Mouse (Mus musculus) right cerebral cortex, postnatal 10 days (tissue): ENCODE measurements around the gene R3hdm4.
A peak's percentile ranks its signal among the peaks of the same experiment; 100 is the strongest.

Experiments
- DNase-seq, 2 experiments: peaks; one replicate each; pipeline ENCODE4 v3.0.0; 2021; ENCODE audit warnings: low spot score in 2 of 2

R3hdm4 gene

GRCm38 (mm10) chr10:79872862-79873261 is 48.1 kb downstream of the R3hdm4 start:
- DNase-seq, result peak in 1 of 2 experiments; percentile 47

DNA sequence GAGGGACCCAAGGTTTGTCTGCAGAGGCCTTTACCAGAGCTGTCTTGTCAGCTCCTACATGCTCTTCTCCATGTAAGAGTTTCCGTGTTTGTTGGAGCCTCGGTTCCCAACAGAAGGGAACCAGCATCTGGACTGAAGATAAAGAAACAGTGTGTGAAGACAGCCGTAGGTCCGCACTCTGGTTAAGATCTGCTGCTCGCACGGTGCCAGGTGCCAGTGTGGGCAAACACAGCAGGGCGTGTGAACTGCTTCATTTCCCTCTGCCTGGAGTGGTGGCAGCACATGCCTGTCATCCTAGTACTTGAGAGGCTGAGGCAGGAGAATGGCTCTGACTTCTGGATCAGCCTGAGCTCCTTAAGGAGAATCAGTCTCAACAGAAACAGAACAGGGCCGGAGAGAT is 49.2 kb downstream of the R3hdm4 start:
- DNase-seq, result peak in 1 of 2 experiments; percentile 63

DNA sequence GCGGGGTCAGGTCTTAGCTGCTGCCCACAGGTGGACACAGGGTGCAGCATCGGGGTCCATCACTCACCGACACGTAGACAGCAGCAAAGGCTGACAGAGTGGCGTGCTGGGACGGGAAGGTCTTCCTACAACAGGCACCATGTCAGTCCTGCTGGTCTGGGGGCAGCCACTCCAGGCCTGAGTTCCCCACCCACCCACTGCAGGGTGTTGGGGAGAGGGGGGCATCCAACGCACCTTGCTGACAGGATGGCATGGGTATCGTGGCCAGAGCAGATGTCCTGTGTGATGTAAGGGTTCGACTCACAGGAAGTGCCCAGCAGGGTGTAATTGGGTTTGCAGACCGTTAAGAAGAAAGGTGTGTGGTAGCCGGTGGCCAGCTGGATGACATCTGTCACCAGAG is 54.4 kb downstream of the R3hdm4 start:
- no peak for DNase-seq

DNA sequence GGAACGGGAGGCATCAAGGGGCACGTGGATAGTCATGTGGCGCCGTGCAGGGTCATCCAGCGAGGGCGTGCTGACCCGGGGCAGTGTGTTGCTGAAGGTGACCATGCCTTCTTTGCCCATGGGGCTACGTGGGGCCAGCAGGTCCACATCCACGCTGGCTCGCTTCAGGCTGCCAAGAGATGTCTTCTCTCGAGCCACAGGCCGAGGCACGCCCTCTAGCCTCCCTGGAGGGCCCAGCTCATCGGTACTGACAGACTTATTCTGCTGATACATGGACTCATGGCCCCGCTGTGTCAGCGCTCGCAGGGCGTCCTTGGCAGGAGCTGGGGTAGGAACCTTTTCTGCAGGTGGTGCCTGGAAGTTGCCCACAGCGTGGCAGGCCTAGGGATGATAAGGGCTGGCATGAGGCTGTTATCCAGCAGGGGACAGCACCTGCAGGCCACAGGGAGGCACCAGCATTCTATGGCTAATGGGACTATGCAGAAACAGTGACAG is 55.2 kb downstream of the R3hdm4 start:
- no peak for DNase-seq

- DNase-seq, result no peak
Observed at GRCm38 (mm10) chr10:79865189-79865601, 55.8 kb downstream of the R3hdm4 start.

DNA sequence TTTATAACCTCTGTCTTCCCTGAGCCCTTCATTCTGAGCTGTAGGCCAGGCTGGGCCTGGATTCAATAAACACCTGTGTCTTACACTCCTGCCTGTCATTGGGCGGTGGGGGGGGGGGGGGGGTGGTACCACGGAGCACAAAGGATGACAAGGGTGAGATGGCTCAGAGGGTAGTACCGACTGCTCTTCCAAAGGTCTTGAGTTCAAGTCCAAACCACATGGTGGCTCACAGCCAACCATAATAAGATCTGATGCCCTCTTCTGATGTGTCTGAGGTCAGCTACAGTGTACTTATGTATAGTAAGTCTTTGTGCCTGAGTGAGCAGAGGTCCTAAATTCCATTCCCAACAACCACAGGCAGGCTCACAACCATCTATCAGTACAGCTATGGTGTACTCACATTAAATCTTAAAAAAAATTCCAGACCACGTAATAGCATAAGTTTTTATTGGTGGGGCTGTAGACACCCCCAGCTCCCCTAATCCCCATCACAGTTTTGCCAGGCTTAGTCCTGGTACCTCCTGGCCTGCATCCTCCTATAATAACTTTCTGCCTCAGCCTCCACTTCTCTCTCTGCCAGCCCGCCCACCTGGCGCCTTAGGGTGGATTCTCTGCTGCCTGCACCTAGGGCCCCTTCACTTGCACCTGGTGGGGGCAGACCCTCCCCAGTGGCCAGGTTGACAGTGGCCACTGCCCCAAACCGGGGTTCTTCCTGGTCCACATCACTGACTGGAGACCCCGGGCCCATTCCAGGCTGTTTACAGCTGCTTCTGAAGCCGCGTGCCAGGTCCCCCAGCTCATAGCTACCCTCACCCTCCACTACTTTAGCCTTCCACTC is 56.4 kb downstream of the R3hdm4 start:
- no peak for DNase-seq

- no peak for DNase-seq
Observed at GRCm38 (mm10) chr10:79862925-79863324, 58.1 kb downstream of the R3hdm4 start.

DNA sequence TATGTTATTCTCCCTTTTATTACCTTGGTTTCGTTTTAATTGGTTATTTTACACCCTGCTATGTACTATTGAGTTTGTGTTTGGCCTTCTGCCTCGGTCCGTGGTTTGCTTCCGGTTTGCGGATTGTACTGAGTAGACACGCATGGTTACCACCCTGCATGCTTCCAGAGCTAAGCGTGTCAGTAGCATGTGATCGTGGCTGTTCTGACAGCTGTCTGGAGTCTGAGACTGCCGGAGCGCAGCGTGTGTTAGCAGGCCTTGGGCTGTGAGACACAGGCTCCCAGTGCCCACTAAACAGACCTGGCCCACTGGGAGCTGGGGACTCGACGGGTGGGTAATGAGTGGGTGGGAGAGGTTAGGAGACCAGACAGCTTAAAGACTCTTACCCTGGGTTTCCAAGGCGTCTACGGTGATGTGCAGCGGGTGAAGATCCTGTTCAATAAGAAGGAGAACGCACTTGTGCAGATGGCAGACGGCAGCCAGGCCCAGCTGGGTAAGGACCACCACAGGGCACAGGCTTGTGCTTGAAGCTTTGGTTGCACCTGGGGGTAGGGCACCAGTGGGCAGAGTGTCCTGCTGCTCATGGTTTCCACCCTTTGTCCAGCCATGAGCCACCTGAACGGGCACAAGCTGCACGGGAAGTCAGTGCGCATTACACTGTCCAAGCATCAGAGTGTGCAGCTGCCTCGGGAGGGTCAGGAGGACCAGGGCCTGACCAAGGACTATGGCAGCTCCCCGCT is 58.8 kb downstream of the R3hdm4 start:
- DNase-seq, result no peak

DNA sequence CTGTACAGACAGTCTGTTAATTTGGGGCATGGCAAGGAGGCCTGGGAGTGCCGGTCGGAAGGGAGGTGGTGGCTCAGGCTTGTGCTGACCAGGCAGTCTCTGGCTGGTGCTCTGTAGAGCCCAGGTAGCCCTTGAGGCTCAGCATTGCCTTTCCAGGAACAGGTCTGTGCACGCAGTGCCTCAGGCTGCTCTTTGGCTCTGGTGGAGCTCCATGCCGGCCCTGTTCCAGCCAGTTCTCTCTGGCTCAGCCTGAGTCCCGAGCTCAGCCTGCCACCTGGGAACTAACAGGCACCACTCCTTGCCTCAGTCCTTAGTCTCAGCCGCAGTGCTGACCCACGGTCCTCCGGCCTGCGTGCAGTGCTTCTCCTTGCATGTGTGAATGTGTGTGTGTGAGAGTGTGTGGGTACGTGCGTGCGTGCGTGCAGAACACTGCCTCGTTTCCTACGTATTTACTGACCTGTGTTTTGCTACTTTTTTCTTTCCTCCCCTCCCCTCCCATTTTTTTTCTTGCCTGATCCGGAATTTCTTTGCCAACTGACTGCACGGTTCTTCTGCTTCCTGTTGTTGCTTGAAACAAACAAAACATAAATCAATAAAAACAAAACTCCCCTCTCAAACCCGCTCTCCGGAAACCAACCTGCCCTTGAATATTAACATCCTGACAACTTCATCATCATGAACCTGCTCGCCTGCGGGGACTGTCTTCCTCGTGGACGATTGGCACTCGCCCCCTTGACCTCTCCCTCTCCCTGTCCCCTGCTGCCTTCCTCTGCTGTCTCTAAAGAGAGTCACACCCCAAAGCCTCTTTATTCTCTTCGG is 59.6 kb downstream of the R3hdm4 start:
- no peak for DNase-seq

DNA sequence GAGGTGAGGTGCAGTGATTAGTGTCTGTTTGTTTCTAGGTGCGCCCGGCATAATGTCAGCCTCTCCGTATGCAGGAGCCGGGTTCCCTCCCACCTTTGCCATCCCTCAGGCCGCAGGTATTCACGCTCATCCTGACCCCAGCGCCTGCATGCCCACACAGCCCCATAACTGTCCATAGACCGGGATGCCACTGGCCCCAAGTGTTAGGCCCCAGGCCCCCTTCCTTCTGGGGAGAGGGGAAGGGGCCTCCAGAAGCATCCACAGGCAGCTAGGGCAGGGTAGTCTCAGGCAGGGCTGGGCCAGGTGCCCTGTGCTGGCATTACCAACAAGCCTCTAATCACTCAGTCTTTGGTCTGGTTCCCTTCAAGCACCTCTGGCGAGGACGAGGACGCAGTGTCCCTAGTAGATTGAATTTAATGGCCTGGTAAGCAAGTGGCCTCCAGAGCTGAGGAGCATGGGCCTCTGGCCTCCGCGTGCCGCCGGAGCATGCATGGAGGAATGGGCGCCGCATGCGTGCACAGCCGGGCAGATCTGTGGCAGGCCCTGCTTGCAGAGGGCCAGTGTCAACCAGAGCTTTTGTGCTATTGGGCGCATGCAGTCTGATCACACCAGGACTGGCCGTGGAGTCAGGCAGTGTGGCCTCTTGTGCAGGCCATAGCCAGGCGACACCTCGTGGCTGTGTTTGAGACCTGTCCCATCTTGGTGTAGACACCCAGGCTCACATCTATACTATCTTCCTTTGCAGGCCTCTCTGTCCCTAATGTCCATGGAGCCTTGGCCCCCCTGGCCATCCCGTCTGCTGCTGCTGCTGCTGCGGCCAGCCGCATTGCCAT is 60.7 kb downstream of the R3hdm4 start:
- no peak for DNase-seq
